Mouse (Mus musculus): ENCODE data around the gene Ccdc167.
"Not testable (repeated sequence)": the region's sequence is repeated elsewhere in the genome, so short reads cannot be mapped to it uniquely, and the experiment has no call there.

The Ccdc167 gene

DNA sequence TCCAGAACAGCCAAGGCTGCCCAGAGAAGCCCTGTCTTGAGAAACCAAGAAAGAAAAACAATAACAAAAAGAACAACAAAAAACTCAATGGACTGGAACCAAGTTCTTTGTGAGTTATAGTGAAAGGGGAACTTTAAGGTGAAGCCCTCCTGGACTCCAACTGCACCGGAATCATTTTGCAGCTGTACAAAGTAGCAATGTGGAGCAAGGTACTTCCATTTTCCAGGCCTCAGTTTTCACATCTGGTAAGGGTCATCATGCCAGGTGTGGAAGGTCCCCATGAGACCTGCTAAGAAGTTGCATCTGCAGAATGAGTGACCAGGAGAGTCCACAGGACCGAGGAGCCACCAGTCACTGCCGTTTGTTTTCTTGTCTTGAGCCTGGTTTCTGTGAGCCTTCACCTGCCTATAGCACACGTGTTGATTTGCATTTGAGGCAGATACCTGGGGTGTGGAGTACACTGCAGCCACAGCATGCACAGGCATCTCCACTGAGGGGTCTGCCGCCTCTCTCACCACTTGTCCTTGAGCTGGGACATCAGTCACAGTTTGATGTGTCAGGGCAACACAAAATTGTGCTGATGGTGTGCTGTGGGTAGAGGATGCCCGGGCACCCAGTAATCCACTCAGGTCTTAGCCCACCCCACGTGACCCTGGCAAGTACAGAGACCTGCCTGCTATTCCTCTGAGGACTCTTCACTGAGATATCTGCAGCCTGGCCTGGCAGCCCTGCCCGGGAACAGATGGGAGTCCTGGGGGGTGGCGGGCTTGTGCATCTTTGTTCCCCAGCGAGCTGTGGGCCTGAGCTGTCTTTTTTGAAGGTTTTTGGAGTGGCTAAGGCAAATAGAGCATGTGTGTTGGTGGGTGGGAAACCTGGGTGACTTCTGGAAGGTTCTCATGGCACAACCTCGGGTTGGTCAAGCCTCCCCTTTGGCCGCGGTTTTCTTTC lies 3.1 kb upstream of the Ccdc167 start:
- peak; percentile 79 to 86 for DNase-seq

- DNase-seq: no peak
These were observed 1.8 kb upstream of the Ccdc167 start for GRCm38 (mm10) chr17:29718660-29719059.

DNA sequence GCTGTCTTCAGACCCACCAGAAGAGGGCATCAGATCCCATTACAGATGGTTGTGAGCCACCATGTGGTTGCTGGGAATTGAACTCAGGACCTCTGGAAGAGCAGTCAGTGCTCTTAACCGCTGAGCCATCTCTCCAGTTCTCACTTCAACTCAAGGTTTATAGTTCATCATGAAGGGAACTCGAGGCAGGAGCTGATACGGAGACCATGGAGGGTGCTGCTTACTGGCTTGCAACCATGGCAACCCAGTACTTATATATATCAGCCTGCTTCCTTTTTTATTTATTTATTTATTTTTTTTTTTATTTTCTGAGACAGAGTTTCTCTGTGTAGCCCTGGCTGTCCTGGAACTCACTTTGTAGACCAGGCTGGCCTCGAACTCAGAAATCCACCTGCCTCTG lies 3.1 kb downstream of the Ccdc167 start:
- not testable (repeated sequence) for DNase-seq

DNA sequence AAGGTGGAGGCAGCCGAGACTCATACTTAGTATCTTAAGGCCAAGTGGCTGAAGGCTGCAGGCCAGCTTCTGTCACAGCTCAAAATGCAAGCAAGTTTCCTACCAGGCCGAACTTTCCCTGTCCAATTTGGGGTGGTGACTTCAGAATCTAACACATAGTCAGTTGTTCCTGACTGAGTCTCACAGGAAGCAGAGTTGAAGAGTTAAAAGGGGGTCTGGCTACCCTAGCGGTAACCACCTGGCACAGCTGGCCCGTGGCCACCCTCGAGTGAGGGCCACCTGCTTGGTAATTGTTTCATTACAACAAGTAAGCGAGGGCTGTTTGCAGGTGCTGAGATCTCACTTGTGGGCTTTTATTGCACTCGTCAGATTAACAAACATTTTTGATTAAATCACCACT lies 4.3 kb downstream of the Ccdc167 start:
- DNase-seq: peak in 1 of 2 experiments; percentile 50

- DNase-seq: no peak
These were observed 5.0 kb downstream of the Ccdc167 start for GRCm38 (mm10) chr17:29711745-29712431.

- DNase-seq: peak; percentile 86 to 88
These were observed 5.6 kb downstream of the Ccdc167 start for GRCm38 (mm10) chr17:29711076-29711744.

DNA sequence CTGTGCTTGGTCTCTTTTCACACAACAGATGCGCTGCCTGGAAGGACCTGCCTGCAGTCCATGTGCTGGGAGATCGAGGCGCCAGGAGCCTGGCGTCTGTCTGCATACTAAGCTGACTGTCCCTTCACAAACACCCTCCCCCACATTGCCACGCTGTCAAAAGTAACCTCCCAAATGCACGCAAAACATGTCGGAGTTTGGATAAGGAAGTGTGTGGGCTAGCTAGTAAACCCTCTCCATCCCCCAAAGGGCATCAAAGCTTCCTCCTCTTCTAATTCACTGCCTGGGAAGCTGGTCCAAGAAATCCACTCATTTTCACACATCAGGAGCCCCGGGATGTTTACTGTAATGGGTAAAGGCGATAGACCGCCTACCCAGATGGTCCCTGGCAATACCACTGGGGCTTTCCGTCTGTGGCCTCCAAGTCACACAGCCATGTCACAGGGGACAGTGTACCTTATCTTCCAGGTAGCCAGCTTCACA lies 6.2 kb downstream of the Ccdc167 start:
- peak in 1 of 2 experiments; percentile 34 for DNase-seq

DNA sequence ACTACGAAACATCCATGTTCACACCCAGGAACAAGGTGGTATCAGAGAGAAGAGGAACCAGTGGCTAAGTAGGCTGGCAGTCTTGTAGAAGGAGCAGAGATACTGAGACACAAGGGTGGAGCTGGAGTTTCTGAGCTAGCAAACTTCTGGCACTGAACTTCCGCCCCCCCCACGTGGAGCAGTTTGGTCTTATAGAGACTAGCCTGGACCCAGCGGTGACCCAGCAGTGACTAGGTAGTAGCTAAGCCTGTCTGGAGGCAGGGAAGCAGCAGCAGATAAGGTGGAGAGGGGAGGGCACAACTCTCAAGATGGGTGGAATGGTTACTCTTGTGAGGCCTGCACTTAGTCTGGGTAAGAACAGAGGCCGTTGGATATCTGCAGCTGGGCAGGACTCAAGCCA lies 8.1 kb downstream of the Ccdc167 start:
- DNase-seq: no peak

GRCm38 (mm10) chr17:29706981-29707545 lies 9.8 kb downstream of the Ccdc167 start:
- DNase-seq: no peak

GRCm38 (mm10) chr17:29705881-29706280 lies 11.0 kb downstream of the Ccdc167 start:
- DNase-seq: no peak

GRCm38 (mm10) chr17:29704781-29705180 lies 12.1 kb downstream of the Ccdc167 start:
- DNase-seq: peak; percentile 75 to 76

DNA sequence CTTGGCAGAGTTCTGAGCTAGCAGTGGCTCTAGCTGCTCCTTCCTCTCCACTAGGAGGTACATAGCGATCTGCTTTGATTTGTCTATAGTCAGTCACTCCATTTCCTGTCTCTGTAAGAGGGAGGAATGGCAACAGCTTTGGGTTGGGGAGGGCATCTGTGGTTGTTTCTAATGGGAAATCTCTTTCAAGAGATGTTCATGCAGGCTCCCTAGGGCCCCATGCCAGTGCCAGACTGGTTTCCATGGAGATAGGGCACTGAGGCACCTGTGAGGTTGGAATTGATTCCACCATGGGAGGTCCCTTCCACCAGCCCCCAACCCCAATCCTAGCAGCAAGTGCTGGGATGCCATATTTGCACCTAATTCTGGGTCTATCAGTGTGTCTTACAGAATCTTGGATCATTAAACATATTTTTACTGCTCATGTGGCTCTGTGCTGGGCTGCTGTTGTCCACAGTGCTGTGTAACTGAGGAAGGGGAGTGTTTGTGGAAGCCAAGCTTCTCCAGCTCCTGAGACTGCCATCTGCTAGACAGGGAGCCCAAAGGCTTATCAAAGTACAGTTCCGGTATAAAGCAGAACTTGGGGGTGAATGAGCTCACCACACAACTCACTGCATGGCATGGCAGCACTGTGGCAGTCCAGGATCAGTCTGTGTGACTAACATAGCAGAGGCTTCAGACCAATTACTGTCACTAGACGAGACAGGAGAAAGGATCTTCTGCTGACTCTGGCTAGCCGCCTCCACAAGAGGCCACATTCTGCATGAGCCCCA lies 13.7 kb downstream of the Ccdc167 start:
- no peak for DNase-seq

- DNase-seq: no peak
These were observed 16.3 kb downstream of the Ccdc167 start for GRCm38 (mm10) chr17:29700573-29700972.

DNA sequence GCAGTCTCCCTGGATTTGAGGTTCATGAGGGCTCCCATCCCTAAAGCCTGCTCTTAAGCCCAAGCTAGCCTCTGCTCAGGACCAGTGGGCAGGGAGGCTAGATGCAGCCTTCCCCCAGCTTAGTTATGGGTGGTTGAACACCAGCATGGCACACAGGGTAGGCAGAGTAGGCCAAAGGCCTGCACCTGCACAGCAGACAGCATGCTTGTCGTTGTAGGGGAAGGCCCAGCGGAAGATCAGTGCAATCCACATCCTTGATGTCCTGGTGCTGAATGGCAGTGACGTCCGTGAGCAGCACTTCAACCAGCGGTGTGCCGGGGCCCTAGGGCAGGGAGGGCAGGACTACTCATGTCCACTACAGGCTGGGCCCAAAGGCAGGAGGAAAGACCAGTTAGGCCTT lies 18.4 kb downstream of the Ccdc167 start:
- DNase-seq: no peak

DNA sequence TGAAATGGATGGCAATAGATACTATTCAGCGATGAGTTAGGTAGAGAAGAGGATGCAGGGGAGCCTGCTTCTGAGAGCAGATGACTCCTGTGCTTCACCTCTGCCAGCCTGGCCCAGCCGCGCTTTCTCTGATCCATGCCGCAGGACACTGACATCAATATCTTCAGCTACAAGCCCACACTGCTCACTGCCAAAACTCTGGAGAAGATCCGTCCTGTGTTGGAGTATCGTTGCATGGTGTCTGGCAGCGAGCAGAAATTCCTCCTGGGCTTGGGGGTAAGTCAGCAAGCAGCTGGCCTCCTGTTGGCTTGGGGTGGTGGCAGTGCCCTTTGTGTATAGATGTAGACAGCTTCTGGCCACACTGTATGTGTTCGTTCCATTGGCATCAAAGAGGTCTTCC lies 19.9 kb downstream of the Ccdc167 start:
- DNase-seq: no peak

- DNase-seq: no peak
These were observed 22.3 kb downstream of the Ccdc167 start for GRCm38 (mm10) chr17:29694516-29694915.

- DNase-seq: no peak
These were observed 23.3 kb downstream of the Ccdc167 start for GRCm38 (mm10) chr17:29693571-29693970.

DNA sequence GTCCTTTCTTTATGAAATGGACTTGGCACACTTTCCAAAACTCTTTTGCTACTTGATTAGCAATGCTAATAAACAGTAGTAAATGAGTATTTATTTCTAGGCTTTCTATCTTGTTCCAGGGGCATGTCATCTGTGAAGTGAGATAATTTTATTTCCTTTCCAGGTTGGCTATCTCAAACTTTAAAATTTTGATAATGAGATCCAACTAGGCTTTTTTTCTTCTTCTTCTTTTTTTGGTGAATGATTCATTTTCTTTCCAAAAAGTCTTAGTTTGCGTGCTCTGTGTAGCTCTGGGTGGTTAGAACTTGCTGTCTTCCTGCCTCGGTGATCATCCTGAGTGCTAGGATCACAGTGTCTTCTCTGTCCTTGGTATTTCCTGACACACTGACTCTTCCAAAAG lies 24.0 kb downstream of the Ccdc167 start:
- no peak for DNase-seq

DNA sequence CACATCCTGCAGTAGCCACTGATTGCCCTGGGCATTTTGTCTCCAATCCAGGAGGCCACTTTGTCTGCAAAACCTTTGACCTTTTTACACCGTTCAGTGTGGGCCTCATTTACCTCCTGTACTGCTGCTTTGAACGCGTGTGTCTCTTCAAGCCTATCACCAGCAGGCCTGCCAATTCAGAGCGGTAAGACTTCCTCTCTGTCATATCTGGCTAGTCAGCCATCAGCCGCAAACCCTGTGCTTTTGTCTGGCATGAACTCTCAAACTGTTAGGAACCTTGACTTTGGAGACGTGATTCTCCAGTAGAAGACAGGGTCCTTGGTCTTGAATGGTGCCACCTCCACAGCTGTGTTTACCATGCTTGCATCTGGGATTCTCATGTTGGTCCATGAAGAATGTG lies 26.6 kb downstream of the Ccdc167 start:
- no peak for DNase-seq

DNA sequence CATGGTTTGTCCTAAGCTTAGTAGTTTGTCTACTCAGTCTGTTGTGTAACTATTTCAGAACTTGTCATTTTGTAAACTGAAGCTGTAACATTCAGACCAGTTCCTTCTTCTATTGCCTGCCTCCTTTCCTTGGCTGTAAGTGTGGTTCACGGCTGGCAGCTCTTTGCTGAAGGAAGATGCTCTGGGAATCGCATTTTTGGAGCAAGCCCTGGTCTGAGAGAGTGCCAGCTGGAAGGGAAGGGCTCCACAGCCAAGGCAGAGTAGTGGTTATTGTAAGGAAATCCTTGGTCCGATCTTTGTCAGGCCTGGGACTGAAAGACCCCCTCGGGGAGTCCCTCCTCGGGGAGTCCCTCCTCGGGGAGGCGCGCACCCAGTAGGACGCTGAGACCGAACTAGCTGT lies 28.2 kb downstream of the Ccdc167 start:
- peak; percentile 72 to 77 for DNase-seq

DNA sequence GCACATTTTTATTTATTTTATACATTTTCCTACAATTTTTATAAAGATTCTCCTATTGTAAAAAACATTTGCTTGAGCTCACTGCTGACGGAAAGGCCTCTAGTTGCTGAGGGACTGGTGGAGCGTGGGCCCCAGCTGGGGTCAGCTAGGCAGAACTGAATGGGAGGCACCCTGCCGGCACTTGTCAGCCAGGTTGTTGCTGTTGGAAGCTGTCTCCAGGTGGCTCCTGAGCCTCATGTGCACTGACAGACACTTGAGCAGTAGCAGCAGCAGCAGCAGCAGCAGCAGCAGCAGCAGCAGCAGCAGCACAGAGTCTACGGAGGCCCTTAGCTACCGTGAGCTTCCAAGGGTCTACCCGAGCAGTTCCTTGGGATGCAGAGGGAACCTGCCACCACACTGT lies 29.5 kb downstream of the Ccdc167 start:
- DNase-seq: no peak

DNA sequence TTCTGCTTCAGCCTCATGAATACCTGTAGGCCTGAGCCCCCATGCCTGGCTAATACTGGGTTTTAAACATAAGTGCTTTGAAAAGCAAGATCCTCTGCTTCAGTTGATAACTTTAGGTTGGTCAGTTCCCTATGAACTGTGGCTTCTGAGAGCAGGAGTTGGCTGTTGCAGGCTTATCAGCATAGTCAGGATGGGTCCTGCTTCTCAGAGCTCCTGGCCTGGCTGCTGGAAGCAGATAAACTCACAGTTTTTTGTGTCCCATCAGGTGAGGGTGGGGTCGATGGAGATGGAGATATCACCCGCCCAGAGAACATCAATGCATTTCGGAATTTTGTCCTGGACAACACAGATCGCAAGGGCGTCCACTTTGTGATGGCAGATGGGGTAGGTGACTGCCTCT lies 30.1 kb downstream of the Ccdc167 start:
- DNase-seq: no peak
